Mouse (Mus musculus) forebrain, embryonic 10.5 days (tissue): ENCODE measurements at regions not wholly inside any gene's neighbourhood (a gene's known extent, or its start where the extent isn't known, plus 50 kb on each side); places are given as distances from the start of the nearest gene placed in this dataset.
A peak's percentile ranks its signal among the peaks of the same experiment; 100 is the strongest.

ENCODE experiments used
- DNase-seq: peaks from one replicate; pipeline ENCODE4 v3.0.0-alpha.2; 2017; ENCODE audit warnings: low spot score; ENCODE audit errors: extremely low spot score
- H3K27ac ChIP-seq: fragments of 300-500 bp; sonication (generic); 2 replicates; pipeline ENCODE4 v1.5.1; 2016; ENCODE audit warnings: mild to moderate bottlenecking
- H3K27me3 ChIP-seq: fragments of 300-500 bp; sonication (generic); 2 replicates; pipeline ENCODE4 v1.6.1; 2016; ENCODE audit warnings: mild to moderate bottlenecking; ENCODE audit not compliant: poor library complexity, severe bottlenecking
- H3K36me3 ChIP-seq: fragments of 300-500 bp; sonication (generic); replicated peaks from 2 replicates; pipeline ENCODE4 v1.6.1; 2016; ENCODE audit warnings: mild to moderate bottlenecking, moderate library complexity
- H3K4me1 ChIP-seq: fragments of 300-500 bp; sonication (generic); 2 replicates; pipeline ENCODE4 v1.6.1; 2016
- H3K4me3 ChIP-seq: fragments of 300-500 bp; sonication (generic); 2 replicates; pipeline ENCODE4 v1.5.1; 2016; ENCODE audit warnings: mild to moderate bottlenecking, moderate library complexity
- H3K9me3 ChIP-seq: fragments of 300-500 bp; sonication (generic); 2 replicates; pipeline ENCODE4 v1.6.1; 2016; ENCODE audit warnings: mild to moderate bottlenecking, moderate library complexity
- WGBS: fragments of 180-500 bp; shearing (Covaris S2); methylation state at CpG from one replicate; pipeline ENCODE4 v1.1.7; 2016; 5-methylcytosine and 5-hydroxymethylcytosine counted together

DNA sequence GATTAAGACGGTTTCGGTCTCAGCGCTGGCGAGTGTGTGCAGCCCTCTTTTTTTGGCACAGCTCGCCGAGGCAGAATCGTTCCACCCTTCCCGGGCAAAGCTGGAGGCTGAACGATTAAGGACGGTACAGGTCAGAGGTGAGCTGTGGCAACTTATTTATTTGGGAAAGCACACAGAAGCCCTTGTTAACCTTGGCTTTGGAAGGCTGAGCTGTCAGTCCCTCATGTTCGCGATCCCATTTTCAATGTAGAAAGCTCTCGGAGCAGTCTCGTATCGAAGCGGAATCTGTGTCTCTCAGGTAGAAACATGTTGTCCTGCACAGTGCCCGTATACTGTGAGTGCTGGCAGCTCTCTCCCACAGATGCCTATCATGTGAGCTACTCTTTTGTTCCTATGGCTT, 280.2 kb downstream of the Klf5 start:
- DNase-seq = no peak
- WGBS = 88% methylated on average over 17 of the region's 17 CpGs
- no peak overlapping the region for H3K4me3 ChIP-seq
- no peaks in the 10 kb centered on the region for H3K27me3 ChIP-seq
- H3K4me1 ChIP-seq = peaks cover 7% of the 10 kb centered on the region
- H3K36me3 ChIP-seq = no peaks in the 10 kb centered on the region
- no peaks in the 10 kb centered on the region for H3K9me3 ChIP-seq
- H3K27ac ChIP-seq = no peak overlapping the region

DNA sequence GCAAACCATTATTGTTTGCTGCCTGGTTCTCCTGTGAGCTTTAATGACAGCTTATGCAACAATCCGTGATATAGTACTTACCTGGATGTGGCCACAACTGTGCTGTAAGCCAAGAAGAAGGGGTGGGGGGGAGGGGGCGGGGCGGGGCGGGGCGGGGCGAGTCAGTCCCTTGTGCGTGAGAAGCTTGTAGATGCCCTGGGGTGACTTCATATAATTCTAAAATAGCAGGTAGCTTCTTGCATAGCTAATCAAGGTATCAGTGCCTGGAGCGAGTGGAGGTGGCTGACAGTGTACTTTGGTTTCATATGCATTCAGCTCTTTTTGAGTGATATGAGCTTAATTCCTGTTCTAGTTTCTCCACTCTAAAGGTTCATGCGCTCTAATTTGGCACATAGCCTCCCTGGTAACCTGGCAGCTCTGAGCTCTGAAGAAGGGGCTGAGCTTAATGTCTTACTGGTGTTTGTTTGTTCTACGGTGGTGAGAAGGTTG, 280.8 kb downstream of the Klf5 start:
- Histone ChIP-seq H3K27me3 (no peaks in the 10 kb centered on the region), H3K9me3 (no peaks in the 10 kb centered on the region), H3K27ac (no peak overlapping the region), H3K4me1 (peaks cover 7% of the 10 kb centered on the region), H3K4me3 (no peak overlapping the region), H3K36me3 (no peaks in the 10 kb centered on the region)
- WGBS = 35% methylated on average over 10 of the region's 10 CpGs
- DNase-seq = no peak

DNA sequence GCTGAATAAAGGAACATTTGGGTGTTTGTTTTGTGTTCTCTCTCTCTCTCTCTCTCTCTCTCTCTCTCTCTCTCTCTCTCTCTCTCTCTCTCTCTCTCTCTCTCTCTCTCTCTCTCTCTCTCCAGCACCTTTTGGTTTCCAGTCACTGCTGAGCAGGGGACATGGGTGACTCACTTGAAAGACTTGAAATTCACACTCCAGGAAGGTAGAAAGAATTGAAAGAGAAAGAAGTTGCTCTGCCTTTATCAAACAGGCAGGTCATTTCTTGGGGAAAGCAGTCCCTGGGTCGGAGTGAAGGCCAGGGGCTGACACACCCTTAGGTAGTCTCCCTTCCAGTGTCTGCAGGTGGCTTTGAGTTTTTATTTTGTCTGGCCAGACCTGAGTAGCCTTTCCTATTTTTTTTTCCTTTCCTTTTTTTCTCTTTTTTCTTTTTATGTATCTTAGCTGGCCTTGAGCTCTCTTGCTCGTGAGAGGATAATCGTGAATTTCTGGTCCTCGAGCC, 281.3 kb downstream of the Klf5 start:
- Histone ChIP-seq H3K4me1 (peaks cover 7% of the 10 kb centered on the region), H3K36me3 (no peaks in the 10 kb centered on the region), H3K27me3 (no peaks in the 10 kb centered on the region), H3K9me3 (no peaks in the 10 kb centered on the region), H3K27ac (no peak overlapping the region), H3K4me3 (no peak overlapping the region)
- no peak for DNase-seq
- WGBS = 83% methylated on average over 4 of the region's 4 CpGs

DNA sequence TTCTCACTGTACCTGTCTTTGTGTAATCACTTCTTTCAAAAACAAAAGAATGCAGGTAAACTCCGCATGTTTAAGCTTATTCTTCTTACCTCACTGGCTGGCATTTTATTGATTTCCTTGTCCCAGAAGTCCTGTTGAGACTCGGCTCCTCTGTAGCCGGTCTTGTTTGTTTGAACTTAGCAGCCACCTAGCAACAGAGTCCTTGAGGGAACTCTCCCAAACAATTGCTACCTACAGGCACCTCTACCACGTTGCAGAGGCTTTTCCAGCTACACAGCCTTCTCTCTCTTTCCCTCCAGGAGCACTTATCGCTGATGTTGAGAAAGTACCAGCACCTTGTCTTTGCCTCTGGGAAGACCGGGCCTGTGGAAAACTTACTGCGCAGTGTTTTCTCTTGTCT, 285.7 kb downstream of the Klf5 start:
- no peak for DNase-seq
- WGBS = 69% methylated on average over 7 of the region's 7 CpGs
- H3K4me1 ChIP-seq = peaks cover 5% of the 10 kb centered on the region
- H3K27ac ChIP-seq = no peak overlapping the region
- no peaks in the 10 kb centered on the region for H3K27me3 ChIP-seq
- no peaks in the 10 kb centered on the region for H3K36me3 ChIP-seq
- H3K9me3 ChIP-seq = no peaks in the 10 kb centered on the region
- no peak overlapping the region for H3K4me3 ChIP-seq

DNA sequence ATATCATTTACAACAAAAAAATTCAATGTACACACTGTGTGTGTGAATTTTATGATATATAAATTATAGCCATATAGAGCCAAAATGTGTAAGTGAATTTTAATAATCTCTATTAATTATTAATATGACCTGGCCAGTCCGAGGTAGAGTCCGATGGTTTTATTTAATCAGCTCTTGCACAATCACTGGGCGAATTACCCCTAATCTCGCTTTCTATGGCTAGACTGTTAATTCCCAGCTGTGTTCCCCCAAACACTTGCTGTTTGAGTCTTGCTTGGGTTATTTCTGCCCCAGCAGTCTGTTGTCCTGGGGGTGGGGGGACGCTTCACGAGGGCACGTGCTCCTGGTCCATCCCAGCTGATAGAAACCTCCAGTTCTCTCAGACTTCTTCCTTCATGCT, 287.5 kb downstream of the Klf5 start:
- no peak for DNase-seq

DNA sequence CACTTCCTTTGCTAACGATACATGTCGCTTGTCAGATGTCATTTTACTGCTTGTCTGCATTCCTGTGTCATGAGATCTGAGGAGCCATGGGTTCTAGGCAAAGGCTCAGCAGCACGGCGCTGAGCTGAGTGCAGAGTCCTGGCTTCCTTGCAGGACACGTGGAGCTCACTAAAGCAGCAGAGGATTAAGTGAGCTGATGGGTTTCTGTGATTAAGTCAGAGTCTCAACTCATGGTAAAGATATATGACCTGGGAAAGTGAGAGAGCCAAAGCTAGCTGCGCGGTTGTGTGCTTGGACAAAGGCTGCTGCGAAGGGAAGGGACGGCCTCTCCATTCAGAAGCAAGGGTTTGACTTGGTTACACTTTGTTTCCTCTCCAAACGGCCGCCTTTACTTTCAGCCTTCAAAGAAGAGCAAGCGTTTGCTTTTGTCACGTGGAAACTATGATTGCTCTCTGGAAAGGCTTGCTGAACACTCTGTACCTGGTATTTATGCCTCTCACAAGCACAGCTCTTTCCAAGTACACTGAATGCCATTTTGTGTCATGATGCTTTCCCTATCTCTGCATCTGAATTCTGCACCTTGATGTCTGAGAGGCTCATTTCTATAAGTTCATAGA, 292.5 kb downstream of the Klf5 start:
- no peak for DNase-seq
- 76% methylated on average over 13 of the region's 13 CpGs for WGBS
- Histone ChIP-seq H3K27ac (no peak overlapping the region), H3K9me3 (no peaks in the 10 kb centered on the region), H3K27me3 (no peaks in the 10 kb centered on the region), H3K36me3 (no peaks in the 10 kb centered on the region), H3K4me1 (peaks cover 6% of the 10 kb centered on the region; the same call in 1 of the 2 replicates), H3K4me3 (no peak overlapping the region)

More for the DNA sequence above, 287.5 kb downstream of the Klf5 start:
- H3K9me3 ChIP-seq = no peaks in the 10 kb centered on the region
- H3K27me3 ChIP-seq = no peaks in the 10 kb centered on the region
- no peak overlapping the region for H3K27ac ChIP-seq
- H3K4me3 ChIP-seq = no peak overlapping the region
- no peaks in the 10 kb centered on the region for H3K36me3 ChIP-seq
- peaks cover 4% of the 10 kb centered on the region; the same call in 1 of the 2 replicates for H3K4me1 ChIP-seq
- WGBS = 96% methylated on average over 7 of the region's 7 CpGs

DNA sequence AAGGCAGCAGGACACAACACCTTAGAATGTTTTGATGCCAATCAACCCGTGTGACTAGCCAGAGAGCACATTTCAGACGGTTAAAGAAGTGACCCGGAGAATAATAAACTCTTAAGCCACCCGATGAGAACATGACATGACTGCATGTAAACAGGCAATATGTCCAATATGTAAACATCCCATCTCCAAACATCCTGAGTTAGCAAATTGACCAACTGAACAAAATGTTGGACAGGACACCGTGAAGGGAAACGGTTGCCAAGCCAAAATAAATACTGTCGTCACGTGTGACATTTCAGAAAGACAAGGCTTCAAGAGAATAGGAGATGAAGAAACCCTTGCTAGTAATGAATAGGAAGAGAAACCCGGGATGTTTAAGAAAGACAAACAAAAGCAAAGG, 294.4 kb downstream of the Klf5 start:
- DNase-seq = no peak
- H3K4me3 ChIP-seq = no peak overlapping the region
- H3K27me3 ChIP-seq = no peaks in the 10 kb centered on the region
- peaks cover 6% of the 10 kb centered on the region; the same call in 1 of the 2 replicates for H3K4me1 ChIP-seq
- H3K36me3 ChIP-seq = no peaks in the 10 kb centered on the region
- 87% methylated on average over 9 of the region's 9 CpGs for WGBS
- no peak overlapping the region for H3K27ac ChIP-seq
- H3K9me3 ChIP-seq = no peaks in the 10 kb centered on the region

DNA sequence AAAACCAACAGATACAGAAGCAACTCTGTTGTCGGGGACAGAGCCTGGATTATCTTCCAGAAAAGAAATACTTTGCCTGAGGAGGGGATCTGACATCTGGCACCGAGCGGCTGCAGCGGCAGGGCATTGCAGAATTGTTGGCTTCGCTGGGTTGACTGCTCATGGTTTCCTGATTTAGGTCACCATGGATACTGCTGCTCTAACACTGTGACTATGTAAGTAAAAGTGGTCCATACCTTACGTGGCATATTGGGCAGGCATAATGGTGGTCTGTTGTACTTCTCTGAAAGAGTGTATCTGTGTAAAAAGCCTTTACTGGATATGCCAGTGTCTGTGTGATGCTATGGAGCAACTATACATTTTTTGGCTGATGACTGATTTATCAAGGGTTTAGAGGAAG, 295.4 kb downstream of the Klf5 start:
- H3K27me3 ChIP-seq = no peaks in the 10 kb centered on the region
- H3K9me3 ChIP-seq = no peaks in the 10 kb centered on the region
- H3K4me3 ChIP-seq = no peak overlapping the region
- H3K27ac ChIP-seq = no peak overlapping the region
- no peaks in the 10 kb centered on the region for H3K36me3 ChIP-seq
- DNase-seq = no peak
- 78% methylated on average over 6 of the region's 6 CpGs for WGBS
- peaks cover 6% of the 10 kb centered on the region; the same call in 1 of the 2 replicates for H3K4me1 ChIP-seq

DNA sequence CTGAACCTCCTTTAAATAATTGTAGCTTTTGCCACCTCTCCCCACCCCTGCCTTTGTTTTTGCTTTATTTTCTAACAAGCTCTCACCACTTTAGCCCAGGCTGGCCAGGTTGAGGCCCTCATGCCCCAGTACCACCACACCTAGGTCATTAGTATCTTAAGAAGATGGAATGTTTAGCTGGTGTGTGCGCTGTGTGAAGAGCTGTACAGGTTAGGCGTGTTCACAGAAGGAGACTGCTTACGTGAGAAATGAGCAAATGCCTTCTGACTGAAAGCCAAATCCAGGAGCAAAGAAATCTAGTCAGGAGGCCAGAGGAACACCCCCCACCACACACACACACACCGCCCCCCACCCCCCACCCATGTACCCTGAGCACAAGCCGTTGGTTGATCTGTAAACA, 303.4 kb downstream of the Klf5 start:
- H3K4me3 ChIP-seq = no peak overlapping the region
- no peaks in the 10 kb centered on the region for H3K36me3 ChIP-seq
- peaks cover 16% of the 10 kb centered on the region for H3K4me1 ChIP-seq
- H3K9me3 ChIP-seq = no peaks in the 10 kb centered on the region
- 87% methylated on average over 5 of the region's 5 CpGs for WGBS
- H3K27ac ChIP-seq = no peak overlapping the region
- DNase-seq = no peak
- no peaks in the 10 kb centered on the region for H3K27me3 ChIP-seq

DNA sequence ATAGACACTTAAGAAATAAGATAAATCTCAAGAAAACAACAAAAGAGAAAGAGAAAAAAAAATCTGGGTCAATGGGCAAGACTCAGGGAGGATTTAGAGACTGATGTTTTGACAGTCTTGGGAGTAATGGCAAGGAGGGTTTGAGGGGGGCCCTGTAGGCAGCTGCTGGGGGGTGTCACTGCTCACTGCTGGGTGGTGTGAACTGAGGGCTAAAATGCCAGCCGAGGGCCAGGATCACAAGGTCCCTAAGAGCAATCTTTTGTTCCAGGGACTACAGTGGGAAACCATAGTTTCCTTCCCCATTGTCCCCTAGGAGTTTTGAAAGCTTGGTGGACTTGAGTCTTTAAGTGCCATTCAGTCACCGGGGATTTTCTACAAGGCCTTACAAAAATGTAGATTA, 304.8 kb downstream of the Klf5 start:
- Histone ChIP-seq H3K4me3 (no peak overlapping the region), H3K36me3 (no peaks in the 10 kb centered on the region), H3K9me3 (no peaks in the 10 kb centered on the region), H3K27ac (0 out of 2 replicates have a peak overlapping the region, but pooled peaks have one; percentile 31), H3K4me1 (peaks cover 16% of the 10 kb centered on the region), H3K27me3 (no peaks in the 10 kb centered on the region)
- 44% methylated on average over 2 of the region's 2 CpGs for WGBS
- DNase-seq = no peak

DNA sequence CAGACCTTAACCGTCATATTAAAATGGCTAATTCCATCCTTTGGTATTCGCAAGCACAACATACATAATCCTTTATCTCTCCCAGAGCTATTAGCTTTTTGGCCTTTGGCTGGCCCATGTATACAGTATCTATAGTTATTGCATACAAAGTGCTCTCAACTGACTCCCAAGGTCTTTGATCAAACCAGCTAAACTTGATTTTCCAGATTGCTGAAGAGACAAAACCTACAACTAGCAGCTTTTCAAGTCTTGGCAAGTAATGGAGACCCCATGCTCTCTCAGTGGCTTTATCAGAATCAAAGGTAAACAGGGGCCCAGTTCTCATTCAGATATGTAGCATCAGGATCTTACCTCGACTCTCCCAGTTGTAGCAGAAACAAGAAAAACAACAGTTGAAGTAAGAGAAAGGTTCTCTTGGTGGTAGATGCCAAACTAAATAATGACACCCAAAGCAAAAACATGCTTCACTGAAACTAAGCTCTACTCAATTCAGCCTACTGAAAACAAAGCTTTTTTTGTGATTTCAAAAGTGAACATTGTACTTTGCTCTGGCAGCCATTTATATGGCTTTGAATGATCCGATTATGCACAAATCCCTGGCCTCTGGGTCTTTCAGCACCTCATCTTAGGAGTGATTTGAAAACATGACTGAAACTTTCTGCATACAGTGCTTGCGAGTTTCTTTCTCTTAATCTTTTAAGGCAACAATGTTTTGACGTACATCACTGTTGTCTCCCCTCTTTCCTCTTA, 307.0 kb downstream of the Klf5 start:
- Histone ChIP-seq H3K4me1 (peaks cover 16% of the 10 kb centered on the region), H3K9me3 (no peaks in the 10 kb centered on the region), H3K4me3 (no peak overlapping the region), H3K27me3 (no peaks in the 10 kb centered on the region), H3K36me3 (no peaks in the 10 kb centered on the region), H3K27ac (no peak overlapping the region)
- 79% methylated on average over 6 of the region's 6 CpGs for WGBS
- no peak for DNase-seq

DNA sequence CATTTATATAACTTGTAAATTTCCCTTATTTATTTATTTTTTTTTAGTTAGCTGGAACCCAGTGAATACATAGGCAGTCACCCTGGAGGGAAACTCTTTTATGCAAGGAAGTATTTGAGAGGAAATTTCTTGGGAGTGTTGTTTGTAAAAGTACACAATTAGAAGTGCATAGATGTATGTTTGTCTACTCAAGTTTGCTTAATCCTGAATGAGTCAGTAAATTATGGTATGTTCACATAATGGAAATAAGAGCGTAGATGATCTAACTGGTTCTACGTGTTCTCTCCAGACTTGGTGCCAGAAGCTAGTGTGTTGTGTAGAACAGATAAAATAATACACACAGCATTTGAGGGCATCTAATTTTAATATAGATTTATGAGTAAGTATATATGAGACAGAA, 310.5 kb downstream of the Klf5 start:
- no peak overlapping the region for H3K27ac ChIP-seq
- DNase-seq = no peak
- no peaks in the 10 kb centered on the region for H3K27me3 ChIP-seq
- no peaks in the 10 kb centered on the region for H3K9me3 ChIP-seq
- H3K4me1 ChIP-seq = 0 out of 2 replicates have a peak, but pooled peaks cover under 1% of the 10 kb centered on the region
- WGBS = 95% methylated on average over 2 of the region's 2 CpGs
- no peak overlapping the region for H3K4me3 ChIP-seq
- H3K36me3 ChIP-seq = no peaks in the 10 kb centered on the region

DNA sequence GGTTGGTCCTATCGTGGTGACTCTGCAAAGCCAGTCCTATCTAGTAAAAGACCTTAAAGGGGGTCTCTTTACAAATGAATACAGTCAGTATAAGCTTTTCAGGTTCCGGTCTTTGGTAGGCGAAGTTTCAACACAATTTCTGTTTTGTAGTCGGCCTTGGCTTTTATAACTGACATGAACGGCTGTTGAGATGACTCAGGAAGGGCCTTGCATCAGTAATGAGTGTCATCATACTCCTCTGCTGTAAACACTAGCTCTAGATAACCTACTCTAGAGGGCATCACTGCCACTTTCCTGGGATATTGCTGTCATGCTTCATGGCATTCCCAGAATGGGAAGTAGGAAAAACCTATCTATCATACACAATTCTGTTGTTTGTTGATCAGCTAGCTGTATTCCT, 312.9 kb downstream of the Klf5 start:
- no peak overlapping the region for H3K4me3 ChIP-seq
- WGBS = 96% methylated on average over 5 of the region's 5 CpGs
- DNase-seq = no peak
- H3K9me3 ChIP-seq = no peaks in the 10 kb centered on the region
- no peaks in the 10 kb centered on the region for H3K36me3 ChIP-seq
- no peak overlapping the region for H3K27ac ChIP-seq
- H3K4me1 ChIP-seq = no peaks in the 10 kb centered on the region
- no peaks in the 10 kb centered on the region for H3K27me3 ChIP-seq
